Mouse (Mus musculus): ENCODE measurements around the gene Cdc37l1. TPM values are rescaled to one million over a fixed set of nuclear protein-coding genes. Genes with fewer than 3 reads are reported as not detected.
"Not testable (repeated sequence)": the region's sequence is repeated elsewhere in the genome, so short reads cannot be mapped to it uniquely, and the experiment has no call there.

Cdc37l1 gene
- polyA plus RNA-seq, 1 experiment from 2014 or later, result 46.7 TPM

GRCm38 (mm10) chr19:28970251-28970650, 19.9 kb upstream of the Cdc37l1 start:
- peaks cover 18% of the 10 kb centered on the region for H3K4me1 ChIP-seq
- no peaks in the 10 kb centered on the region for H3K36me3 ChIP-seq
- H3K9ac ChIP-seq (replicated peaks), result no peak overlapping the region
- no peaks in the 10 kb centered on the region for H3K9me3 ChIP-seq (replicated peaks)
- no peak overlapping the region for H3K4me2 ChIP-seq
- H3K27ac ChIP-seq (replicated peaks), result no peak overlapping the region
- no peak for ATAC-seq (ENCODE audit: low FRiP score)
- H3K27me3 ChIP-seq (replicated peaks), result no peaks in the 10 kb centered on the region
- no peak overlapping the region for H3K4me3 ChIP-seq (replicated peaks)
- 79% methylated on average over 11 of the region's 11 CpGs for WGBS

- ATAC-seq (ENCODE audit: low FRiP score), result peak; percentile 87
- Histone ChIP-seq H3K27me3 (replicated peaks) (no peaks in the 10 kb centered on the region), H3K4me1 (peaks cover 8% of the 10 kb centered on the region; the same call in 1 of the 2 replicates), H3K9ac (replicated peaks) (peak overlapping the region; percentile 54), H3K4me2 (peak overlapping the region; percentile 76), H3K27ac (replicated peaks) (no peak overlapping the region; the same call in 1 of the 2 replicates), H3K9me3 (replicated peaks) (no peaks in the 10 kb centered on the region), H3K4me3 (replicated peaks) (peak overlapping the region; percentile 45), H3K36me3 (no peaks in the 10 kb centered on the region)
- WGBS, result 16% methylated on average over 35 of the region's 35 CpGs
These were observed 15.1 kb upstream of the Cdc37l1 start for GRCm38 (mm10) chr19:28974862-28975611.

GRCm38 (mm10) chr19:28982617-28983016, 7.5 kb upstream of the Cdc37l1 start:
- H3K4me1 ChIP-seq, result no peaks in the 10 kb centered on the region
- H3K9me3 ChIP-seq (replicated peaks), result no peaks in the 10 kb centered on the region
- H3K4me2 ChIP-seq, result no peak overlapping the region
- H3K27ac ChIP-seq (replicated peaks), result no peak overlapping the region
- WGBS, result 87% methylated on average over 7 of the region's 7 CpGs
- no peak overlapping the region for H3K4me3 ChIP-seq (replicated peaks)
- H3K9ac ChIP-seq (replicated peaks), result no peak overlapping the region
- H3K27me3 ChIP-seq (replicated peaks), result no peaks in the 10 kb centered on the region
- no peak for ATAC-seq (ENCODE audit: low FRiP score)
- H3K36me3 ChIP-seq, result no peaks in the 10 kb centered on the region

- no peak for ATAC-seq (ENCODE audit: low FRiP score)
These were observed 637 bp upstream of the Cdc37l1 start for GRCm38 (mm10) chr19:28989515-28989914.

GRCm38 (mm10) chr19:28990590-28991221, 554 bp downstream of the Cdc37l1 start:
- Histone ChIP-seq H3K27me3 (replicated peaks) (no peaks in the 10 kb centered on the region), H3K36me3 (peaks cover 20% of the 10 kb centered on the region; the same call in 1 of the 2 replicates), H3K4me1 (peaks cover 31% of the 10 kb centered on the region), H3K27ac (replicated peaks) (peak overlapping the region; percentile 87), H3K4me2 (peak overlapping the region; percentile 77), H3K4me3 (replicated peaks) (peak overlapping the region; percentile 86), H3K9ac (replicated peaks) (peak overlapping the region; percentile 86), H3K9me3 (replicated peaks) (no peaks in the 10 kb centered on the region)
- under 1% methylated on average over 41 of the region's 41 CpGs for WGBS
- peak; percentile 74 for ATAC-seq (ENCODE audit: low FRiP score)

More at GRCm38 (mm10) chr19:28989515-28989914, 637 bp upstream of the Cdc37l1 start:
- Histone ChIP-seq H3K4me2 (peak overlapping the region; percentile 77), H3K9me3 (replicated peaks) (no peaks in the 10 kb centered on the region), H3K27ac (replicated peaks) (no peak overlapping the region), H3K9ac (replicated peaks) (peak overlapping the region; percentile 86), H3K4me3 (replicated peaks) (peak overlapping the region; percentile 86), H3K27me3 (replicated peaks) (no peaks in the 10 kb centered on the region), H3K4me1 (peaks cover 21% of the 10 kb centered on the region), H3K36me3 (peaks cover 9% of the 10 kb centered on the region; the same call in 1 of the 2 replicates)
- 73% methylated on average over 8 of the region's 8 CpGs for whole genome bisulfite sequencing

- H3K27ac ChIP-seq (replicated peaks), result no peak overlapping the region
These were observed 1.2 kb downstream of the Cdc37l1 start for GRCm38 (mm10) chr19:28991391-28991790.

GRCm38 (mm10) chr19:28994870-28995269, 4.7 kb downstream of the Cdc37l1 start:
- no peak for ATAC-seq (ENCODE audit: low FRiP score)
- peak overlapping the region; percentile 63 for H3K27ac ChIP-seq (replicated peaks)

More at GRCm38 (mm10) chr19:28991391-28991790, 1.2 kb downstream of the Cdc37l1 start:
- peak overlapping the region; percentile 86; the same call in 1 of the 2 replicates for H3K9ac ChIP-seq (replicated peaks)
- no peak for ATAC-seq (ENCODE audit: low FRiP score)
- WGBS, result 68% methylated on average over 5 of the region's 5 CpGs
- no peaks in the 10 kb centered on the region for H3K27me3 ChIP-seq (replicated peaks)
- H3K4me1 ChIP-seq, result peaks cover 31% of the 10 kb centered on the region
- H3K9me3 ChIP-seq (replicated peaks), result no peaks in the 10 kb centered on the region
- peak overlapping the region; percentile 86 for H3K4me3 ChIP-seq (replicated peaks)
- peaks cover 22% of the 10 kb centered on the region; the same call in 1 of the 2 replicates for H3K36me3 ChIP-seq
- peak overlapping the region; percentile 77 for H3K4me2 ChIP-seq

GRCm38 (mm10) chr19:28995366-28995765, 5.2 kb downstream of the Cdc37l1 start:
- ATAC-seq (ENCODE audit: low FRiP score), result no peak
- peak overlapping the region; percentile 18; the same call in 1 of the 2 replicates for H3K27ac ChIP-seq (replicated peaks)
- no peaks in the 10 kb centered on the region for H3K27me3 ChIP-seq (replicated peaks)
- H3K9ac ChIP-seq (replicated peaks), result no peak overlapping the region
- H3K9me3 ChIP-seq (replicated peaks), result no peaks in the 10 kb centered on the region
- H3K4me1 ChIP-seq, result peaks cover 25% of the 10 kb centered on the region
- H3K4me2 ChIP-seq, result no peak overlapping the region
- peaks cover 32% of the 10 kb centered on the region for H3K36me3 ChIP-seq
- WGBS, result 88% methylated on average over 5 of the region's 5 CpGs
- H3K4me3 ChIP-seq (replicated peaks), result no peak overlapping the region

More at GRCm38 (mm10) chr19:28994870-28995269, 4.7 kb downstream of the Cdc37l1 start:
- 64% methylated on average over 7 of the region's 7 CpGs for WGBS
- no peak overlapping the region for H3K4me3 ChIP-seq (replicated peaks)
- H3K4me1 ChIP-seq, result peaks cover 26% of the 10 kb centered on the region
- no peak overlapping the region for H3K4me2 ChIP-seq
- no peaks in the 10 kb centered on the region for H3K27me3 ChIP-seq (replicated peaks)
- peaks cover 27% of the 10 kb centered on the region for H3K36me3 ChIP-seq
- H3K9ac ChIP-seq (replicated peaks), result no peak overlapping the region
- H3K9me3 ChIP-seq (replicated peaks), result no peaks in the 10 kb centered on the region

GRCm38 (mm10) chr19:28997976-28998630, 8.0 kb downstream of the Cdc37l1 start:
- Histone ChIP-seq H3K27me3 (replicated peaks) (no peaks in the 10 kb centered on the region), H3K27ac (replicated peaks) (no peak overlapping the region), H3K9ac (replicated peaks) (no peak overlapping the region), H3K36me3 (peaks cover 49% of the 10 kb centered on the region), H3K9me3 (replicated peaks) (no peaks in the 10 kb centered on the region), H3K4me2 (no peak overlapping the region), H3K4me1 (peaks cover 11% of the 10 kb centered on the region), H3K4me3 (replicated peaks) (no peak overlapping the region)
- 93% methylated on average over 4 of the region's 4 CpGs for WGBS
- no peak for ATAC-seq (ENCODE audit: low FRiP score)

GRCm38 (mm10) chr19:29000321-29000720, 10.2 kb downstream of the Cdc37l1 start:
- not testable (repeated sequence) for H3K9ac ChIP-seq (replicated peaks); H3K27me3 ChIP-seq (replicated peaks); H3K4me2 ChIP-seq; H3K27ac ChIP-seq (replicated peaks); H3K4me1 ChIP-seq; H3K9me3 ChIP-seq (replicated peaks); H3K4me3 ChIP-seq (replicated peaks); ATAC-seq (ENCODE audit: low FRiP score)
- 96% methylated on average over 16 of the region's 16 CpGs for WGBS
- H3K36me3 ChIP-seq, result peaks cover 34% of the 10 kb centered on the region

- 83% methylated on average over 3 of the region's 3 CpGs for WGBS
- H3K9ac ChIP-seq (replicated peaks), result no peak overlapping the region
- no peak for ATAC-seq (ENCODE audit: low FRiP score)
- H3K4me1 ChIP-seq, result no peaks in the 10 kb centered on the region
- H3K4me3 ChIP-seq (replicated peaks), result no peak overlapping the region
- H3K27ac ChIP-seq (replicated peaks), result no peak overlapping the region
- no peaks in the 10 kb centered on the region for H3K27me3 ChIP-seq (replicated peaks)
- peaks cover 33% of the 10 kb centered on the region for H3K36me3 ChIP-seq
- H3K4me2 ChIP-seq, result no peak overlapping the region
- no peaks in the 10 kb centered on the region for H3K9me3 ChIP-seq (replicated peaks)
These were observed 18.0 kb downstream of the Cdc37l1 start for GRCm38 (mm10) chr19:29008069-29008706.
